Mouse (Mus musculus) MEL (cell line): ENCODE measurements around the gene Nop14. TPM values are rescaled to one million over a fixed set of nuclear protein-coding genes. Genes with fewer than 3 reads are reported as not detected.

ENCODE experiments used
- DNase-seq: peaks from one replicate; pipeline ENCODE4 v3.0.0; 2011; ENCODE audit warnings: low read depth, low spot score
- H3K27ac ChIP-seq: 2 replicates; pipeline ENCODE4 v1.5.1; 2012; ENCODE audit warnings: low read depth, mild to moderate bottlenecking, control low read depth, low read length, moderate library complexity; ENCODE audit not compliant: control insufficient read depth
- H3K27me3 ChIP-seq, 2 experiments: fragments of 150-350 bp in 1 of 2; sonication (generic) in 1 of 2; 2 replicates each; pipeline ENCODE4 v1.6.1; 2012; ENCODE audit warnings: low read length in 2 of 2, mild to moderate bottlenecking in 2 of 2, improper control_type of control experiment in 1 of 2, moderate library complexity in 1 of 2; ENCODE audit not compliant: insufficient read depth in 2 of 2, control insufficient read depth in 1 of 2
- H3K36me3 ChIP-seq, 2 experiments: 2 replicates each; pipeline ENCODE4 v1.6.1; 2012 to 2014; ENCODE audit warnings: low read length in 2 of 2, improper control_type of control experiment in 1 of 2, inconsistent platforms in 1 of 2, mild to moderate bottlenecking in 1 of 2; ENCODE audit not compliant: insufficient read depth in 2 of 2, control insufficient read depth in 1 of 2
- H3K4me1 ChIP-seq, 2 experiments: fragments of 150-350 bp in 1 of 2; sonication (generic) in 1 of 2; 2 replicates each; pipeline ENCODE4 v1.6.1; 2012; ENCODE audit warnings: low read length in 2 of 2, improper control_type of control experiment in 1 of 2, mild to moderate bottlenecking in 1 of 2; ENCODE audit not compliant: insufficient read depth in 2 of 2, control insufficient read depth in 1 of 2
- H3K4me3 ChIP-seq, 2 experiments: fragments of 150-350 bp in 1 of 2; sonication (generic) in 1 of 2; 2 replicates each; pipeline ENCODE4 v1.5.1; 2012; ENCODE audit warnings: low read depth in 2 of 2, low read length in 2 of 2, mild to moderate bottlenecking in 2 of 2, moderate library complexity in 2 of 2, control low read depth in 1 of 2, improper control_type of control experiment in 1 of 2; ENCODE audit not compliant: control insufficient read depth in 1 of 2, insufficient read depth in 1 of 2
- H3K79me2 ChIP-seq: 2 replicates; pipeline ENCODE4 v1.6.1; 2012; ENCODE audit warnings: mild to moderate bottlenecking, low read length, moderate library complexity; ENCODE audit not compliant: control insufficient read depth, poor library complexity, insufficient read depth
- H3K9ac ChIP-seq: 2 replicates; pipeline ENCODE4 v1.6.1; 2012; ENCODE audit warnings: low read depth, mild to moderate bottlenecking, control low read depth, low read length, moderate library complexity; ENCODE audit not compliant: control insufficient read depth, poor library complexity, severe bottlenecking
- H3K9me3 ChIP-seq: fragments of 150-350 bp; sonication (generic); replicated peaks from 2 replicates; pipeline ENCODE4 v1.6.1; 2012; ENCODE audit warnings: mild to moderate bottlenecking, low read length, improper control_type of control experiment, moderate library complexity; ENCODE audit not compliant: insufficient read depth
- BHLHE40 ChIP-seq: IDR thresholded peaks from 2 replicates; pipeline ENCODE4 v1.6.1; 2012; ENCODE audit warnings: low read depth, mild to moderate bottlenecking, inconsistent platforms, low read length, improper control_type of control experiment, borderline replicate concordance
- CHD1 ChIP-seq: IDR thresholded peaks from 2 replicates; pipeline ENCODE4 v1.6.1; 2012; ENCODE audit warnings: low read depth, mild to moderate bottlenecking, inconsistent platforms, low read length, improper control_type of control experiment
- CTCF ChIP-seq, 3 experiments: IDR thresholded peaks in 2 of 3; conservative IDR thresholded peaks in 1 of 3; 2 replicates each; pipeline ENCODE4 v1.5.1; 2011 to 2012; ENCODE audit warnings: low read length in 3 of 3, low read depth in 2 of 3, mild to moderate bottlenecking in 2 of 3, improper control_type of control experiment in 1 of 3, inconsistent platforms in 1 of 3, mixed read lengths in 1 of 3, moderate library complexity in 1 of 3; ENCODE audit not compliant: control insufficient read depth in 1 of 3, insufficient read depth in 1 of 3, poor library complexity in 1 of 3, severe bottlenecking in 1 of 3
- EP300 ChIP-seq, 2 experiments: IDR thresholded peaks; 2 replicates each; pipeline ENCODE4 v1.6.1; 2011; ENCODE audit warnings: improper control_type of control experiment in 2 of 2, low read length in 2 of 2, low read depth in 1 of 2, mild to moderate bottlenecking in 1 of 2
- ETS1 ChIP-seq: IDR thresholded peaks from 2 replicates; pipeline ENCODE4 v1.6.1; 2012; ENCODE audit warnings: low read depth, mild to moderate bottlenecking, inconsistent platforms, low read length, improper control_type of control experiment, moderate library complexity
- GATA1 ChIP-seq: IDR thresholded peaks from 2 replicates; pipeline ENCODE4 v1.6.1; 2011; ENCODE audit warnings: low read depth, low read length, improper control_type of control experiment
- KAT2A ChIP-seq: conservative IDR thresholded peaks from 2 replicates; pipeline ENCODE4 v1.6.1; 2012; ENCODE audit warnings: low read depth, low read length, improper control_type of control experiment, inconsistent platforms
- MAFK ChIP-seq: IDR thresholded peaks from 2 replicates; pipeline ENCODE4 v1.6.1; 2011; ENCODE audit warnings: low read depth, mild to moderate bottlenecking, low read length, improper control_type of control experiment, borderline replicate concordance
- MAX ChIP-seq: IDR thresholded peaks from 2 replicates; pipeline ENCODE4 v1.6.1; 2011; ENCODE audit warnings: low read length, improper control_type of control experiment
- MEF2A ChIP-seq: IDR thresholded peaks from 2 replicates; pipeline ENCODE4 v1.6.1; 2014; ENCODE audit warnings: low read depth, mild to moderate bottlenecking, inconsistent platforms, low read length, improper control_type of control experiment; ENCODE audit not compliant: poor library complexity, insufficient replicate concordance, severe bottlenecking; ENCODE audit errors: extremely low read depth
- MYB ChIP-seq: IDR thresholded peaks from 2 replicates; pipeline ENCODE4 v1.6.1; 2011; ENCODE audit warnings: mild to moderate bottlenecking, low read depth, low read length, improper control_type of control experiment
- NRF1 ChIP-seq: IDR thresholded peaks from 2 replicates; pipeline ENCODE4 v1.6.1; 2014; ENCODE audit warnings: low read depth, mild to moderate bottlenecking, inconsistent platforms, low read length, improper control_type of control experiment, moderate library complexity; ENCODE audit not compliant: poor library complexity, insufficient read depth, severe bottlenecking
- POLR2A ChIP-seq, 2 experiments: IDR thresholded peaks; 2 replicates each; pipeline ENCODE4 v1.6.1; 2011 to 2012; ENCODE audit warnings: low read length in 2 of 2, mild to moderate bottlenecking in 2 of 2, control low read depth in 1 of 2, improper control_type of control experiment in 1 of 2, low read depth in 1 of 2, moderate library complexity in 1 of 2; ENCODE audit not compliant: control insufficient read depth in 1 of 2, insufficient read depth in 1 of 2, poor library complexity in 1 of 2
- RAD21 ChIP-seq: IDR thresholded peaks from 2 replicates; pipeline ENCODE4 v1.6.1; 2011; ENCODE audit warnings: mild to moderate bottlenecking, low read depth, low read length, improper control_type of control experiment
- RCOR1 ChIP-seq: IDR thresholded peaks from 2 replicates; pipeline ENCODE4 v1.6.1; 2012; ENCODE audit warnings: low read depth, mild to moderate bottlenecking, inconsistent platforms, low read length, improper control_type of control experiment
- SMC3 ChIP-seq: IDR thresholded peaks from 2 replicates; pipeline ENCODE4 v1.6.1; 2011; ENCODE audit warnings: low read depth, low read length, improper control_type of control experiment
- TAL1 ChIP-seq: IDR thresholded peaks from 2 replicates; pipeline ENCODE4 v1.6.1; 2012; ENCODE audit warnings: mild to moderate bottlenecking, inconsistent platforms, low read length, moderate library complexity, mixed read lengths
- TCF12 ChIP-seq: IDR thresholded peaks from 2 replicates; pipeline ENCODE4 v1.6.1; 2014; ENCODE audit warnings: low read depth, mild to moderate bottlenecking, inconsistent platforms, low read length, improper control_type of control experiment, moderate library complexity
- UBTF ChIP-seq: IDR thresholded peaks from 2 replicates; pipeline ENCODE4 v1.6.1; 2012; ENCODE audit warnings: low read depth, mild to moderate bottlenecking, inconsistent platforms, low read length, improper control_type of control experiment, moderate library complexity, borderline replicate concordance; ENCODE audit not compliant: insufficient read depth
- ZC3H11A ChIP-seq: IDR thresholded peaks from 2 replicates; pipeline ENCODE4 v1.6.1; 2012; ENCODE audit warnings: low read depth, mild to moderate bottlenecking, inconsistent platforms, low read length, improper control_type of control experiment
- ZKSCAN1 ChIP-seq: IDR thresholded peaks from 2 replicates; pipeline ENCODE4 v1.6.1; 2012; ENCODE audit warnings: low read depth, mild to moderate bottlenecking, inconsistent platforms, low read length, improper control_type of control experiment, moderate library complexity
- ZMIZ1 ChIP-seq: IDR thresholded peaks from 2 replicates; pipeline ENCODE4 v1.6.1; 2012; ENCODE audit warnings: low read depth, mild to moderate bottlenecking, inconsistent platforms, low read length, improper control_type of control experiment, moderate library complexity
- ZNF384 ChIP-seq: IDR thresholded peaks from 2 replicates; pipeline ENCODE4 v1.6.1; 2012; ENCODE audit warnings: low read depth, mild to moderate bottlenecking, inconsistent platforms, low read length, improper control_type of control experiment
- polyA plus RNA-seq, 2 experiments: library from polyadenylated mRNA; stranded (reverse) in 1 of 2; unstranded in 1 of 2; fragments of >175 nt in 1 of 2; fragments of >200 nt in 1 of 2; gene quantifications; 2 replicates each; pipeline versions ENCODE4 v1.2.1 to v1.2.4; 2012; ENCODE audit warnings: low replicate concordance in 2 of 2, low read depth in 1 of 2; ENCODE audit not compliant: insufficient read length in 2 of 2, insufficient read depth in 1 of 2, missing spikeins in 1 of 2
- total RNA-seq: library from RNA; depleted of rRNA; stranded (reverse); fragments of 300-350 nt; gene quantifications from 2 replicates; pipeline ENCODE4 v1.2.3, GENCODE M21; 2012

Gene Nop14
- total and polyA plus RNA-seq, 3 experiments, result 101 to 132 TPM; not detected in 1

GRCm38 (mm10) chr5:34689868-34690267 lies 29.9 kb upstream of the Nop14 start:
- H3K4me3 ChIP-seq, result no peak overlapping the region
- no peaks in the 10 kb centered on the region for H3K9me3 ChIP-seq
- H3K9ac ChIP-seq, result no peak overlapping the region
- no peak for DNase-seq
- TF ChIP-seq MEF2A (no peak), GATA1 (no peak), MAFK (no peak), RAD21 (peak; percentile 45), SMC3 (peak; percentile 50), MYB (no peak), ZNF384 (0 out of 2 replicates have a peak, but pooled peaks have one; percentile 24), NRF1 (no peak), UBTF (no peak), ZKSCAN1 (no peak), MAX (no peak), POLR2A (IDR thresholded peaks at IDR 0.05; ENCODE audit: control insufficient read depth in 1 of 2, insufficient read depth in 1 of 2, low read depth in 1 of 2, low read length in 2 of 2, poor library complexity in 1 of 2) (no peak), TCF12 (no peak), ETS1 (no peak), KAT2A (no peak), RCOR1 (no peak), ZMIZ1 (no peak), TAL1 (no peak), CHD1 (no peak), ZC3H11A (peak; percentile 34), CTCF (IDR thresholded peaks at IDR 0.05 in 2 of 3, conservative IDR thresholded peaks at IDR 0.05 in 1 of 3; ENCODE audit: control insufficient read depth in 1 of 3, insufficient read depth in 1 of 3, low read depth in 2 of 3, low read length in 3 of 3, poor library complexity in 1 of 3, severe bottlenecking in 1 of 3) (peak in 2 of 3 experiments; percentile 17 to 56; a peak in 3 of 6 replicates), EP300 (IDR thresholded peaks at IDR 0.05; ENCODE audit: low read depth in 1 of 2, low read length in 2 of 2) (no peak), BHLHE40 (no peak)
- H3K79me2 ChIP-seq, result no peaks in the 10 kb centered on the region
- H3K27me3 ChIP-seq, result no peaks in the 10 kb centered on the region
- H3K4me1 ChIP-seq, result 0 out of 4 replicates have a peak, but pooled peaks cover 0 to 2% of the 10 kb centered on the region in 2 experiments
- peaks cover 0 to 10% of the 10 kb centered on the region in 2 experiments; a peak in 2 of 4 replicates for H3K36me3 ChIP-seq
- no peak overlapping the region for H3K27ac ChIP-seq
